ENCODE assay signal across 13 mouse cellular contexts in the genomic region with DNA sequence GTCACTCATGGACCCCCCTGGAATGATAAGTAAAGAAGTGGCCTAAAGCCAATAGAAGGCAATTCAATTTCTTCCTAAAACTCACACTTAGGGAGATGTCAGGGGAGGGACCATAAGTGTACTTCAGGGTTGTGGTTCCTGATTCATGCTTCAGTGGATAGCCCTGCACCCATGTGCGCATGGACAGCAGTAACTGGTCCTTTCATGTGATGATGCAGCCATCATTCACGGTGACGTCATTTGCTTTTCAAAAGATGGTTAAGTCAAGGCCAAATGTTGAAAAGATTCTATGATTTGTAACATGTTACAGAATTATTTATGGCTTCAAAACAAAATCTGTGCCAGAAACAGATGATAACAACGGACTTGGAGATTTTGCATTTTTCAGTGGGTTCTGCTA.
"Had no signal": no experiment of that assay in that cellular context is flagged by ENCODE, and none has a peak within 500 bp of the region (broad histone marks: within the 10 kb centered on the region; RNA-seq: fewer than 3 reads in every experiment).

No protein-coding gene starts in this region.

- DNase-seq: lung, adult 18-20 months; lung, embryonic 14.5 days; lung, postnatal 10 days; lung, postnatal 4 days; midbrain, embryonic 14.5 days; retina, postnatal 1 day; right cerebral cortex, adult 18-20 months; right cerebral cortex, postnatal 25 days; right cerebral cortex, postnatal 4 days; spleen, adult 18-20 months; thymus, adult 18-20 months; thymus, postnatal 14 days; thymus, postnatal 36 days had no signal
